Mouse (Mus musculus) lung, postnatal 0 days (tissue): ENCODE measurements at regions not wholly inside any gene's neighbourhood (a gene's known extent, or its start where the extent isn't known, plus 50 kb on each side); places are given as distances from the start of the nearest gene placed in this dataset.

Experiments used
- CTCF ChIP-seq: IDR thresholded peaks from 2 replicates; pipeline ENCODE4 v1.5.1; 2016; ENCODE audit warnings: antibody characterized with exemption, mild to moderate bottlenecking
- EP300 ChIP-seq: IDR thresholded peaks from 2 replicates; pipeline ENCODE4 v1.6.1; 2016; ENCODE audit warnings: antibody characterized with exemption, mild to moderate bottlenecking, control low read depth

GRCm38 (mm10) chr1:94355873-94356272 lies 303.5 kb upstream of the Pdcd1 start:
- no peak for TF ChIP-seq EP300
- no peak for TF ChIP-seq CTCF
